Mouse (Mus musculus) erythroid progenitor cell, adult 5-6 weeks (primary cell): ENCODE results near the gene Nkx3-2. TPM values are rescaled to one million over a fixed set of nuclear protein-coding genes. Genes with fewer than 3 reads are reported as not detected.

Experiments
- ATAC-seq: replicated peaks from 2 replicates; pipeline ENCODE4 v1.8.0; 2016; ENCODE audit warnings: moderate number of reproducible peaks, mild to moderate bottlenecking, moderate TSS enrichment, inconsistent platforms; ENCODE audit not compliant: poor library complexity, low FRiP score, severe bottlenecking
- total RNA-seq, 2 experiments: library from RNA; stranded (forward) in 1 of 2; stranded (reverse) in 1 of 2; fragments of 150-400 nt in 1 of 2; fragments of 186-747, 209-891 nt in 1 of 2; gene quantifications; 2 replicates each; pipeline versions ENCODE4 v1.2.3 to v1.2.4; 2015 to 2017; ENCODE audit warnings: low replicate concordance in 2 of 2

Nkx3-2 gene
- total RNA-seq, 2 experiments from 2014 or later, result not detected

GRCm38 (mm10) chr5:41762947-41763730 lies 1.2 kb downstream of the Nkx3-2 start:
- no peak for ATAC-seq

- no peak for ATAC-seq
Measured at GRCm38 (mm10) chr5:41762141-41762946, 2.0 kb downstream of the Nkx3-2 start.

GRCm38 (mm10) chr5:41761509-41762140 lies 2.7 kb downstream of the Nkx3-2 start:
- no peak for ATAC-seq

GRCm38 (mm10) chr5:41760831-41761508 lies 3.3 kb downstream of the Nkx3-2 start:
- no peak for ATAC-seq

- ATAC-seq, result no peak
Measured at GRCm38 (mm10) chr5:41760071-41760470, 4.2 kb downstream of the Nkx3-2 start.

DNA sequence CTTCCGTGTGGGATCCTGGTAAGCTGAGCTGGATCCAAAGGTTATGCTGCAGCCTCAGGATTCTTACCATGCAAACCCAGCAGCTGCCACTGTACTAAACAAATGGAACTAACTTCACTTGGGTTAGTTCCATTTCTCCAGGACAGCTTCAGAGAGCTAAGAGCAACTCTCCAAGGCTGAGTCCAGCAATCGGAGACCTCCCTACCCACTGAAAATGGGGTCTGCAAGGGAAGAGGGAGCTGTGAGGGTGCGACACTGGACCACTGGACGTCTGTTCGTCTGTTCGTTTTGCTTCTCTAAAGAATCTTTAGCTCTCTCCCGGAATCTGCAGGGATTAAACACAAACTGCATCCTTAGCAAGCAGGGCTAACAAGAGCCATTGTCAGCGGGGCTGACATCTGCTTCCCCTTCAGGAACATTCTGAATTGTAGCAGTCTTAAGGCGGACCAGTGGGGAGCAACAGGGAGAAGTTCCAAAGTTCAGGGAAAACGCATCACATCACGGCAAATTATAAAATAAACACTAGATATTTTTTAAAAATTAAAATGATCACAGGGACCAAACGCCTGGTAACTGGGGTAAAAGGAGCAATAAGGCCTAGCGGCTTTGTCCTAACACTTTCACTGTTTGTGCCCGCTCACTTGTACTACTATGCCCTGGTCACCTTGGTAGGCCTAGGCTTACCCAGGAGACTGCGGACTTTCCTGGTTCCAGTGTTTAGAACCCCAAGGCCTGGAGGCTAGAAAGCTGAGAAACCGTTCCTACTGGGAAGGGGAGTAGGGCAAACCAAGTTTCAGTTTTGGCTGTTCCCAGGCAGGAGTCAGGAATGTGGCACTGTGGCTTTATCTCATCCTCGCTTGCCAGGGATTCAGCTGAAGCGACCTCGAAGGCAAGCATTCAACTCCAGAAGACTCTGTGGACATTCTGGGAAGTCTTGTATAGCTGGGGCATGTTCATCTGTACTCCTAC lies 5.3 kb downstream of the Nkx3-2 start:
- ATAC-seq, result no peak

DNA sequence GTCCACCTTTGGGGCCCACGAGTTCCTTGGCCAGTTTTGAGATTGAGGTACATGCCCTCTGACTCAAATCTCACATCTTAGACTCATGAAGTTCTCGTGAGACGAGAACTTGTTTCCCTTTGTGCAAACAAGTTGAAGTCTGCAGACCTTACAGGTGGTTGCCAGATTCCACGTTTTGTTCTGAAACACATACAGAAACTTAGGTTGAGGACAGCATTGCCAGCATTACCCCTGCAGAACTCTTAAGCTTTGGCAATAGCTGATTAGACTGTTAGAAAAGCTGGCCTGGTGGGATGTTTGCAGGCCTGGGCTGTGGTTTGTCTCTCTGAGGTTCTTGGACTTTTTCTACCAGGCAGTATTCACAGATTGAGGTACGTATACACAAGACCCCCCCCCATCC lies 7.0 kb downstream of the Nkx3-2 start:
- no peak for ATAC-seq

DNA sequence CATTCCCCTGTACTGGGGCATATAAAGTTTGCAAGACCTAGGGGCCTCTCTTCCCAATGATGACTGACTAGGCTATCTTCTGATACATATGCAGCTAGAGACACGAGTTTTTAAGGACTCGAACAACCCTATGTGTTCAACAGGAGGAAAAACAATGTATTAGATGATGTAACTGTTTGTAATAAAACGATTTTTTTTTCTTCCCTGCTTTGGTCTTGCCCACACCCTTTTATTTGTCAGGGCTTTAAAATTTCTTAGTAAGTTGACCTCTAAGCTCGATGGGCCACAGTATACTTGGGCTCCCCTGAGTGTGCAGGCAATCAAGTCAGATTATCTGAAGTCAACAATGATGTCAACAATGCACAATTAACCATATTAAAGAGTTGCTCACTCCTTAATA lies 7.9 kb downstream of the Nkx3-2 start:
- no peak for ATAC-seq

GRCm38 (mm10) chr5:41755373-41755960 lies 8.8 kb downstream of the Nkx3-2 start:
- ATAC-seq, result no peak

- no peak for ATAC-seq
Measured at GRCm38 (mm10) chr5:41754836-41755235, 9.5 kb downstream of the Nkx3-2 start.

- no peak for ATAC-seq
Measured at GRCm38 (mm10) chr5:41754226-41754775, 10.0 kb downstream of the Nkx3-2 start.

DNA sequence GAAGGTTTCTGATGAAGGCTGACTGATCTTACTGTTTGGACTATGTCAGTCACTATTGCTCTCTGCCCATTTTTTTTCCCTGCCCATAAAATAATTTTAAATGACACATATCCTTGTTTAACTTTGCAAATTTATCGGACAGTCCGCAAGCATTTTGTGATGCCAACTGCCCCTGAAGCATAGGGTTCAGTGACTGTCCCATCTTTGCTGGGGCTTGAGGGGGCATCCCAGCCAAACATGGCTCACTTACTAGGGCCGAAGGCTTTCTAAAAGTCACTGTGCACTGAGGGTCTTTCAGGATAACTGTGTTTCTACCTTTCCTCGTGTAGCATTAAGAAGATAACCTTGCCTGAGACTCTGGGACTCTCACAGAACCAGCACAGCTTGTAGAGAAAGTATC lies 11.6 kb downstream of the Nkx3-2 start:
- ATAC-seq, result no peak

GRCm38 (mm10) chr5:41744898-41745780 lies 19.2 kb downstream of the Nkx3-2 start:
- ATAC-seq, result no peak

DNA sequence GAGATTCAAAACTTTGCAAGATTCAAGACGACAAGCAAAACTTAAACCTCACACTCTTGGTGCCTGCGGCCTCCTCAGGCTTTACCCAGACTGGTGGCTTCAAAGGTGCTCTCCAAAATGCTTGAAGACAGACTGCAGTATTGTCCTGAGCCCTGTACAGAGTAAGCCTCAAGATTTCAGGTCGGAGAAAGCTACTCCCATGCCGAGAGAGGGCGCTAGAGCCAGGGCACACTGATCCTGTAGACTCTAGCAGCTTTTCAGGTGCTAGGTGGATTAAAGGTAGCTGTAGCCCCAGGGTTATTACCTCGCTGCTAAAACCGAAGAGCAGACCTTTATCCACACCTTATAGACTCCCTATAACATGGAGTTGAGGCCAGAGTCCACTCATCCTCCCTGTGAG lies 20.1 kb downstream of the Nkx3-2 start:
- ATAC-seq, result no peak

GRCm38 (mm10) chr5:41738817-41739216 lies 25.5 kb downstream of the Nkx3-2 start:
- ATAC-seq, result no peak

DNA sequence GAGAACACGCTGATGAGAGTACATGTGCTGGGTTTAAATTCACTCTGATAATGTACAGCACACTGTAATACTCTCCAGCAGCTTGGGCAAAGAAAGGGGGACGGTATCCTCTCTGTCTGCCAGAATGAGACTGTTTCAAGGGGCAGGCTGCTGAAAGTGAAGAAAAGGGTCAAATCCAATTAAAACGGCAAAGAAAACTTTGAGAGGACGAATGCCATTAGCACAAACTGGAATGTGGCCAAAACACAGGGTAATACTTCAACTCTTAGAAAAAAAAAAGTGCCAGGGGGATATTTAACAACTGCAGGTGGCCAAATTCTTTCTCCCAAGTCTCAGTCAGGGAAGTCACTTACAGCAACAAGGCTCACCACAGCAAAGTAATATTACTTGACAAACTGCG lies 27.3 kb downstream of the Nkx3-2 start:
- ATAC-seq, result no peak

- ATAC-seq, result no peak
Measured at GRCm38 (mm10) chr5:41727017-41727416, 37.3 kb downstream of the Nkx3-2 start.
